Mouse (Mus musculus) midbrain, embryonic 12.5 days (tissue): ENCODE data around the gene Smim4. TPM values are rescaled to one million over a fixed set of nuclear protein-coding genes. Genes with fewer than 3 reads are reported as not detected.

Experiments used
- ATAC-seq: fragments of 200-750 bp; cut with Nextera tagmentation; 2 replicates; pipeline ENCODE4 v1.8.0; 2017; ENCODE audit warnings: low read depth, moderate TSS enrichment, moderate library complexity; ENCODE audit not compliant: low FRiP score
- H3K27ac ChIP-seq: fragments of 300-500 bp; sonication (generic); replicated peaks from 2 replicates; pipeline ENCODE4 v1.5.1; 2016; ENCODE audit warnings: mild to moderate bottlenecking
- H3K27me3 ChIP-seq: fragments of 300-500 bp; sonication (generic); 2 replicates; pipeline ENCODE4 v1.6.1; 2016; ENCODE audit warnings: mild to moderate bottlenecking
- H3K36me3 ChIP-seq: fragments of 300-500 bp; sonication (generic); 2 replicates; pipeline ENCODE4 v1.6.1; 2016
- H3K4me1 ChIP-seq: fragments of 300-500 bp; sonication (generic); 2 replicates; pipeline ENCODE4 v1.6.1; 2016
- H3K4me2 ChIP-seq: fragments of 300-500 bp; sonication (generic); replicated peaks from 2 replicates; pipeline ENCODE4 v1.6.1; 2016; ENCODE audit warnings: mild to moderate bottlenecking, moderate library complexity
- H3K4me3 ChIP-seq: fragments of 300-500 bp; sonication (generic); 2 replicates; pipeline ENCODE4 v1.5.1; 2016; ENCODE audit warnings: mild to moderate bottlenecking
- H3K9ac ChIP-seq: fragments of 300-500 bp; sonication (generic); replicated peaks from 2 replicates; pipeline ENCODE4 v1.6.1; 2016; ENCODE audit warnings: mild to moderate bottlenecking, moderate library complexity
- H3K9me3 ChIP-seq: fragments of 300-500 bp; sonication (generic); 2 replicates; pipeline ENCODE4 v1.6.1; 2016; ENCODE audit warnings: mild to moderate bottlenecking
- WGBS: fragments of 180-500 bp; shearing (Covaris S2); methylation state at CpG from one replicate; pipeline ENCODE4 v1.1.7; 2016; 5-methylcytosine and 5-hydroxymethylcytosine counted together
- polyA plus RNA-seq: library from polyadenylated mRNA; unstranded; fragments of >200 nt; fragmentation: Nextera tagmentation; extraction: Ambion mirVana; gene quantifications from 2 replicates; pipeline ENCODE4 v1.2.1, GENCODE M21; 2016

Smim4 gene
- polyA plus RNA-seq, 1 experiment from 2014 or later = 61.1 TPM

- Histone ChIP-seq H3K9ac (no peak overlapping the region), H3K4me3 (no peak overlapping the region), H3K9me3 (no peaks in the 10 kb centered on the region), H3K36me3 (peaks cover 83% of the 10 kb centered on the region), H3K27ac (no peak overlapping the region), H3K27me3 (no peaks in the 10 kb centered on the region), H3K4me2 (no peak overlapping the region), H3K4me1 (no peaks in the 10 kb centered on the region)
- no peak for ATAC-seq
- 96% methylated on average over 1 of the region's 1 CpGs for WGBS
Observed at GRCm38 (mm10) chr14:31089918-31090317, 38.8 kb downstream of the Smim4 start.

- H3K36me3 ChIP-seq = peaks cover 77% of the 10 kb centered on the region
- no peaks in the 10 kb centered on the region for H3K27me3 ChIP-seq
- H3K27ac ChIP-seq = no peak overlapping the region
- H3K4me2 ChIP-seq = no peak overlapping the region
- ATAC-seq = no peak
- no peak overlapping the region for H3K9ac ChIP-seq
- H3K4me3 ChIP-seq = no peak overlapping the region
- WGBS = 99% methylated on average over 2 of the region's 2 CpGs
- H3K9me3 ChIP-seq = no peaks in the 10 kb centered on the region
- H3K4me1 ChIP-seq = no peaks in the 10 kb centered on the region
Observed at GRCm38 (mm10) chr14:31088515-31088914, 40.2 kb downstream of the Smim4 start.

- Histone ChIP-seq H3K27me3 (no peaks in the 10 kb centered on the region), H3K9me3 (no peaks in the 10 kb centered on the region), H3K4me3 (no peak overlapping the region), H3K4me2 (no peak overlapping the region), H3K4me1 (no peaks in the 10 kb centered on the region), H3K27ac (no peak overlapping the region), H3K9ac (no peak overlapping the region), H3K36me3 (peaks cover 77% of the 10 kb centered on the region)
- ATAC-seq = no peak
- whole genome bisulfite sequencing = 92% methylated on average over 6 of the region's 6 CpGs
Observed at GRCm38 (mm10) chr14:31087433-31087832, 41.3 kb downstream of the Smim4 start.

GRCm38 (mm10) chr14:31081147-31081546 is 47.6 kb downstream of the Smim4 start:
- peaks cover 56% of the 10 kb centered on the region for H3K36me3 ChIP-seq
- no peaks in the 10 kb centered on the region for H3K9me3 ChIP-seq
- ATAC-seq = no peak
- H3K27me3 ChIP-seq = no peaks in the 10 kb centered on the region
- H3K4me3 ChIP-seq = no peak overlapping the region
- no peaks in the 10 kb centered on the region for H3K4me1 ChIP-seq
- no peak overlapping the region for H3K4me2 ChIP-seq
- H3K9ac ChIP-seq = no peak overlapping the region
- no peak overlapping the region for H3K27ac ChIP-seq

- Histone ChIP-seq H3K27me3 (no peaks in the 10 kb centered on the region), H3K27ac (no peak overlapping the region), H3K36me3 (peaks cover 60% of the 10 kb centered on the region), H3K9me3 (no peaks in the 10 kb centered on the region), H3K4me1 (no peaks in the 10 kb centered on the region), H3K4me3 (no peak overlapping the region), H3K4me2 (no peak overlapping the region), H3K9ac (no peak overlapping the region)
- ATAC-seq = no peak
- WGBS = 92% methylated on average over 3 of the region's 3 CpGs
Observed at GRCm38 (mm10) chr14:31079313-31080028, 49.3 kb downstream of the Smim4 start.

- Histone ChIP-seq H3K9ac (no peak overlapping the region), H3K4me1 (no peaks in the 10 kb centered on the region), H3K4me3 (no peak overlapping the region), H3K27me3 (no peaks in the 10 kb centered on the region), H3K36me3 (peaks cover 67% of the 10 kb centered on the region), H3K27ac (no peak overlapping the region), H3K4me2 (no peak overlapping the region), H3K9me3 (no peaks in the 10 kb centered on the region)
- no peak for ATAC-seq
- WGBS = 93% methylated on average over 3 of the region's 3 CpGs
Observed at GRCm38 (mm10) chr14:31078597-31079208, 50.1 kb downstream of the Smim4 start.

- H3K4me2 ChIP-seq = no peak overlapping the region
- ATAC-seq = no peak
- no peaks in the 10 kb centered on the region for H3K27me3 ChIP-seq
- no peaks in the 10 kb centered on the region for H3K4me1 ChIP-seq
- 98% methylated on average over 4 of the region's 4 CpGs for WGBS
- H3K9me3 ChIP-seq = no peaks in the 10 kb centered on the region
- H3K36me3 ChIP-seq = peaks cover 72% of the 10 kb centered on the region
- H3K4me3 ChIP-seq = no peak overlapping the region
- H3K27ac ChIP-seq = no peak overlapping the region
- H3K9ac ChIP-seq = no peak overlapping the region
Observed at GRCm38 (mm10) chr14:31069086-31069733, 59.5 kb downstream of the Smim4 start.

GRCm38 (mm10) chr14:31062277-31062676 is 66.5 kb downstream of the Smim4 start:
- 84% methylated on average over 1 of the region's 1 CpGs for WGBS
- no peaks in the 10 kb centered on the region for H3K27me3 ChIP-seq
- H3K27ac ChIP-seq = no peak overlapping the region
- H3K4me2 ChIP-seq = no peak overlapping the region
- H3K9ac ChIP-seq = no peak overlapping the region
- peaks cover 75% of the 10 kb centered on the region for H3K36me3 ChIP-seq
- no peak for ATAC-seq
- H3K4me3 ChIP-seq = no peak overlapping the region
- no peaks in the 10 kb centered on the region for H3K9me3 ChIP-seq
- no peaks in the 10 kb centered on the region for H3K4me1 ChIP-seq

- H3K4me3 ChIP-seq = no peak overlapping the region
- no peak overlapping the region for H3K27ac ChIP-seq
- no peaks in the 10 kb centered on the region for H3K4me1 ChIP-seq
- H3K27me3 ChIP-seq = no peaks in the 10 kb centered on the region
- H3K9ac ChIP-seq = no peak overlapping the region
- H3K4me2 ChIP-seq = no peak overlapping the region
- no peak for ATAC-seq
- no peaks in the 10 kb centered on the region for H3K9me3 ChIP-seq
- 97% methylated on average over 1 of the region's 1 CpGs for WGBS
- H3K36me3 ChIP-seq = peaks cover 75% of the 10 kb centered on the region
Observed at GRCm38 (mm10) chr14:31045817-31046216, 82.9 kb downstream of the Smim4 start.

- Histone ChIP-seq H3K9me3 (no peaks in the 10 kb centered on the region), H3K4me1 (no peaks in the 10 kb centered on the region), H3K36me3 (peaks cover 73% of the 10 kb centered on the region), H3K4me3 (no peak overlapping the region), H3K9ac (no peak overlapping the region), H3K27me3 (no peaks in the 10 kb centered on the region), H3K4me2 (no peak overlapping the region), H3K27ac (no peak overlapping the region)
- no peak for ATAC-seq
- 92% methylated on average over 5 of the region's 5 CpGs for WGBS
Observed at GRCm38 (mm10) chr14:31045296-31045695, 83.5 kb downstream of the Smim4 start.
